Mouse (Mus musculus) common myeloid progenitor, adult 5-6 weeks (primary cell): ENCODE results near the gene Gmds. TPM values are rescaled to one million over a fixed set of nuclear protein-coding genes. Genes with fewer than 3 reads are reported as not detected.

Experiments
- ATAC-seq: replicated peaks from 2 replicates; pipeline ENCODE4 v1.8.0; 2016; ENCODE audit warnings: low read depth, mild to moderate bottlenecking, moderate TSS enrichment, inconsistent platforms; ENCODE audit not compliant: poor library complexity, severe bottlenecking
- total RNA-seq: library from RNA; stranded (forward); fragments of 200-1000, 187-1606 nt; gene quantifications from 2 replicates; pipeline ENCODE4 v1.2.3, GENCODE M21; 2017

The Gmds gene
- total RNA-seq, 1 experiment from 2014 or later = 26.3 TPM

GRCm38 (mm10) chr13:31825180-31825579 is 513.4 kb downstream of the Gmds start:
- ATAC-seq = 0 out of 2 replicates have a peak, but pooled peaks have one; percentile 43

DNA sequence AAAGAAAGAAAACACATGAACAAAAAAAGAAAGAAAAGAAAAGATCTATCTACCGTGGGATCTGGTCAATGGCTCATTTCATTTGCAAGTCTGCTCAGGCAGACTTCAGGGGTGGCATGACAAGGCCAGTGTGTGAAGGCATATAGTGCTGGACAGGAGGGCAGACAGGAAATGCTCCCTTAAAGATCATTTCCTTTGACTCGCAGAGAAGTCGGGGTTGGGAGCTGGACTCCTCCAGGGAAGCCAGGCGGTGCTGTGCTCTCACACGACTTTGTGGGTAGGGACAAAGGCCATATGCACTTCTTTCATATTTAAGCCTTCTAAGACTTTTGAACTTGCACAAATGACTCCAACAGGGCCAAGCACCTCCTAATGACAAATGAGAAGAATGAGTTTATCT is 515.2 kb downstream of the Gmds start:
- ATAC-seq = no peak

- ATAC-seq = no peak
Observed at GRCm38 (mm10) chr13:31821050-31821449, 517.5 kb downstream of the Gmds start.

GRCm38 (mm10) chr13:31820587-31821017 is 517.9 kb downstream of the Gmds start:
- peak; percentile 85 for ATAC-seq

GRCm38 (mm10) chr13:31819664-31820405 is 518.7 kb downstream of the Gmds start:
- no peak for ATAC-seq

DNA sequence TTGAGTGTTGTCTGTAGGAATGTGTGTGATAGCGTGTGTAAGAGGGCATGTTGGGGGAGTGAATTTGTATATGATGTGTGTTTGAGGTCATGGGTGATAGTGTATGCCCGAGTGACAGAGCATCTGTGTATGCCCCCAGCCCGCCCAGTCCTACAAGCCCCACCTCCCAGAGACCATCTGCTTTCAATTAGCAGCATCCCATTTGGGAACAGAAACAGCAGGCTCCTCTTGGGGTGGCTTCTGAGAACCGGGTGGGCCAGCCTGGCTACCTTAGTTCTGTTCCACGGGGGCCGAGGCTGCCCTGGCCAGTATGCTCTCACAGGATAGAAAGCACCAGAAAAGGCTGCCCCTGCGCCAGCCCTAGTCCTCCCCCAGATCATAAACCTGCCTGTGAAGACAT is 520.2 kb downstream of the Gmds start:
- no peak for ATAC-seq

- ATAC-seq = no peak
Observed at GRCm38 (mm10) chr13:31815383-31816003, 523.0 kb downstream of the Gmds start.

DNA sequence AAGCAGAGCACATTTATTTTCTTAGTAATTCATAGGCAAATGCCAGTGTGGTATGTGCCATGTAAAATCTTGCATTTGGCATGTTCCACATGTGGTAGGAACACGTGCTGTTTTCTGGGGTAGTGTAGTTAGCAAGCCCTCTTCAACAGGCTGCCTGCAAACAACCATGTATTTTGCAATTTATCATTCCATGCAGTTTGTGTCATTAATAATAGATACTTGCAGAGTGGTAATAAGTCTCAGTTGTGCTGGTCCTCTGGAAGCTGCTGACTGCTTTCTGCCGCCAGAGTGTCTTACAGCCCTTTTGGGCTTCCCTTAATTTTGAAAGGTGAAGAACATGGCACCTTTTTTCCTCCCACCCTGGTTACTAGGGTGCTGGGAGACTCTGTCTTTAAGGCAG is 525.8 kb downstream of the Gmds start:
- no peak for ATAC-seq

DNA sequence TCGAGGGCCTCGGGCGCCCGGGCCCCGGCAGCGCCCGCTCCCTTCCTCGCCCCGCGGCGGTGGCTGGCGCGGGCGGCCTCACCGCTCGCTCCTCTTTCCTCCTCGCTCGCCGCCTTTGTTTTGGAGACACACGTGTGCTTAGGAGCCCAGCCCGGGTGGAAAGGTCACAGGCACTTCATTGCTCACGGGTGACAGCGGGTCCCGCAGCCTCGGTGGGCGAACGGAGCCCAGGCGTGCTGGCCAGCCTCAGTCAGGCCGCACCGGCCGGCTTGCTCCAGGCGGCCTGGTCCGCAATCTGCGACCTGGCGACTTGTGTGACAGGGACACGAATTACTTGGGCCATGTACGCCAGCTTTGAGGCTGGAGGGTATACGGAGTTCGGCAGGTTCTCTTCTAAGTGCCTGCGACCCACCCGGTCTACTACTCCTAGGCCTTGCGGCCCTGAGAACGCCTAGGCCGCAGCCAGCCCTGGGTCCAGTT is 527.0 kb downstream of the Gmds start:
- ATAC-seq = no peak

GRCm38 (mm10) chr13:31810693-31811541 is 527.6 kb downstream of the Gmds start:
- 0 out of 2 replicates have a peak, but pooled peaks have one; percentile 24 for ATAC-seq

- ATAC-seq = no peak
Observed at GRCm38 (mm10) chr13:31810375-31810692, 528.2 kb downstream of the Gmds start.

GRCm38 (mm10) chr13:31809701-31810100 is 528.8 kb downstream of the Gmds start:
- ATAC-seq = no peak

DNA sequence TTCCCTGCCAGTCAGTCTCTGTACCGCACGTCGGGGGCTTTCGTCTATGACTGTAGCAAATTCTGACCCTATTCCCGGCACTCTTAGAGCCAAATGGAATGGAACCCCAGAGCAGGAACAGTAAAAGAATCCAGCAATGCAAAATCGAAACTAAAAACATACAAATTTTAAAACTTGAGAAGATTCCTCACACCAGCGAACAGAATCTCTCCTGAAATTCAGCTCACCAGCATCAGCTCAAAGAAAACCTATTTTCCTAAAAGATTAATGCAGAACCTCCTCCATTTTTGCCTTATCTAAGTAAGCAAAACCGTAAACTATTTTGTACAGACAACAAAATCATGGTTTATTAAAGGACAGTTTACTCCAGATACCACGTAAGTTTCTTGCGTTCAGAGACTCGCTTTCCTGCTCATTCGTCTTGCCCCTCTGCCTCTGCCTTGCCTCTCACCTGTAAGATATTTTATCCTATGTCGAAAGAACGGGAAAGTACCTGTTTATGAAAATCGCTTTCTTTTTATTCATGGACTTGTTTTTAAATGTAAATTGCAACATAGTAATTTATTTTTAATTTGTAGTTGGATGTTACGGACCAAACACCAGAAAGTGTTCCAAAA is 529.6 kb downstream of the Gmds start:
- ATAC-seq = no peak

- ATAC-seq = peak; percentile 23; the same call in 1 of the 2 replicates
Observed at GRCm38 (mm10) chr13:31808116-31808803, 530.3 kb downstream of the Gmds start.

- ATAC-seq = no peak
Observed at GRCm38 (mm10) chr13:31807736-31808115, 530.8 kb downstream of the Gmds start.

DNA sequence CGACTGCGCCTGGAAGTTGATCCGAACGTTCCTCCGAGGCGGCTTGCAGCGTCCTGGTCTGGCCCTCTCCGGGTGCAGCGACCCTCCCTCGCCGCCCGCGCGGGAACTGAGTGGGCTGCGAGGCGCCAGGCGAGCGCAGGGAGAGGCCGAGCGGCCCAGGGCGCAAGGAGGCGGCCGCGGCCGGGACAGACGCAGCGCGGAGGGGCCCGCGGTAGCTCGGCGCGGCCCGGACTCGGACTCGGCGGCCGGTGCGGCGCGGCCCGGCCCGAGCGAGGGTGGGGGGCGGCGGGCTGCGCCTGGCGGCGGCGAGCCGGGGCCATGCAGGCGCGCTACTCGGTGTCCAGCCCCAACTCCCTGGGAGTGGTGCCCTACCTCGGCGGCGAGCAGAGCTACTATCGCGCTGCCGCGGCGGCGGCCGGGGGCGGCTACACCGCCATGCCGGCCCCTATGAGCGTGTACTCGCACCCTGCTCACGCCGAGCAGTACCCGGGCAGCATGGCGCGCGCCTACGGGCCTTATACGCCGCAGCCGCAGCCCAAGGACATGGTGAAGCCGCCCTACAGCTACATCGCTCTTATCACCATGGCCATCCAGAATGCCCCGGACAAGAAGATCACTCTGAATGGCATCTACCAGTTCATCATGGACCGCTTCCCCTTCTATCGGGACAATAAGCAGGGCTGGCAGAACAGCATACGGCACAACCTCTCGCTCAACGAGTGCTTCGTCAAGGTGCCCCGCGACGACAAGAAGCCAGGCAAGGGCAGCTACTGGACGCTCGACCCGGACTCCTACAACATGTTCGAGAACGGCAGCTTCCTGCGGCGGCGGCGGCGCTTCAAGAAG is 531.4 kb downstream of the Gmds start:
- no peak for ATAC-seq

- ATAC-seq = peak; percentile 67
Observed at GRCm38 (mm10) chr13:31806428-31806832, 532.1 kb downstream of the Gmds start, which contains the start of gene Foxc1. Gene Foxc1, plus strand, starts transcription at chr13:31806633.

DNA sequence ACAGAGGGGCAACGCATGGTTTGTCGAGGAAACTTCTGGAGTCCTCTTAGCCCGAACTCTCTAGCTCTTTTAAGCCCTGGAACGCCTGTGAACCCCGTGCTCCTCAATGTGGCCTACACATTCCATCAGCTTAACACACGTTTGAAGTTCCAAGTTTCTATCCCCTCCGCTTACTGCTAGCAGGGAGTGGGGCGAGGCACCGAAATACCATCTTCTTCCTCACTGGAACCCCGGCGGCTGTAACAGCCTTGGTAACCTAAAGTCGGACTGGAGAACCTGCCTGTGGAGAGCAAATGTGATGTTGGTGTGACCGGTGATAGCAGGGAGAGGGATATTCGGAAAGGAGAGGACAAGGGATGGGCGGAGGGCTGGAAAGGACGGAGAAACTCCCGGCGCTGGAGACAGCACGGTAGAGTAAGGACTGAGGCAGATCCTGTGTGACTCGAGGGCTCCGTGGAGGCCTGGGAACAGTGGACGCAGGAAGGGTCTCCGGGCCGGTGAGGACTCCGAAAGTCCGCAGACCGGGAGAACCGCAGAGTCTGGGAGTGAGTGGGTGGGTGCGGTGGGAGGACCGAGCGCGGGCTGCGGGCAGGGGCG is 532.6 kb downstream of the Gmds start:
- ATAC-seq = no peak
